Mouse (Mus musculus) lung, embryonic 16.5 days (tissue): Measurements from ENCODE around the gene Ccdc184. TPM values are rescaled to one million over a fixed set of nuclear protein-coding genes. Genes with fewer than 3 reads are reported as not detected.
A peak's percentile ranks its signal among the peaks of the same experiment; 100 is the strongest.

Experiments used
- ATAC-seq: fragments of 200-750 bp; cut with Nextera tagmentation; 2 replicates; pipeline ENCODE4 v1.8.0; 2017; ENCODE audit warnings: low read depth, mild to moderate bottlenecking, moderate library complexity
- H3K27ac ChIP-seq: fragments of 300-500 bp; sonication (generic); 2 replicates; pipeline ENCODE4 v1.5.1; 2014; ENCODE audit warnings: mild to moderate bottlenecking, control low read depth, low read length
- H3K27me3 ChIP-seq: fragments of 300-500 bp; sonication (generic); 2 replicates; pipeline ENCODE4 v1.6.1; 2014; ENCODE audit warnings: low read depth, low read length, mixed read lengths; ENCODE audit not compliant: control insufficient read depth, insufficient read depth
- H3K36me3 ChIP-seq: fragments of 300-500 bp; sonication (generic); 2 replicates; pipeline ENCODE4 v1.6.1; 2014; ENCODE audit warnings: low read length; ENCODE audit not compliant: control insufficient read depth, insufficient read depth
- H3K4me1 ChIP-seq: fragments of 300-500 bp; sonication (generic); replicated peaks from 2 replicates; pipeline ENCODE4 v1.6.1; 2014; ENCODE audit warnings: low read length, mixed read lengths; ENCODE audit not compliant: control insufficient read depth, insufficient read depth
- H3K4me2 ChIP-seq: fragments of 300-500 bp; sonication (generic); 2 replicates; pipeline ENCODE4 v1.6.1; 2014; ENCODE audit warnings: low read depth, low read length, control low read depth
- H3K4me3 ChIP-seq: fragments of 300-500 bp; sonication (generic); 2 replicates; pipeline ENCODE4 v1.5.1; 2014; ENCODE audit warnings: mild to moderate bottlenecking, low read length, control low read depth
- H3K9ac ChIP-seq: fragments of 300-500 bp; sonication (generic); 2 replicates; pipeline ENCODE4 v1.6.1; 2014; ENCODE audit warnings: low read length, control low read depth
- H3K9me3 ChIP-seq: fragments of 300-500 bp; sonication (generic); 2 replicates; pipeline ENCODE4 v1.6.1; 2016; ENCODE audit warnings: low read length; ENCODE audit not compliant: control insufficient read depth
- WGBS: fragments of 180-500 bp; shearing (Covaris S2); extraction: QIAGEN DNeasy Blood & Tissue Kit; methylation state at CpG from one replicate; pipeline ENCODE4 v1.1.7; 2014; 5-methylcytosine and 5-hydroxymethylcytosine counted together
- polyA plus RNA-seq: library from polyadenylated mRNA; unstranded; fragments of >200 nt; fragmentation: Nextera tagmentation; extraction: Ambion mirVana; gene quantifications from 2 replicates; pipeline ENCODE4 v1.2.1, GENCODE M21; 2015

Ccdc184 gene
- polyA plus RNA-seq, 1 experiment from 2014 or later, result 0.24 TPM

GRCm38 (mm10) chr15:98135671-98136070, 31.3 kb upstream of the Ccdc184 start:
- Histone ChIP-seq H3K27ac (no peak overlapping the region), H3K9me3 (no peaks in the 10 kb centered on the region), H3K4me1 (no peaks in the 10 kb centered on the region), H3K27me3 (no peaks in the 10 kb centered on the region), H3K36me3 (peaks cover 26% of the 10 kb centered on the region), H3K4me3 (no peak overlapping the region), H3K9ac (no peak overlapping the region), H3K4me2 (no peak overlapping the region)
- WGBS, result 91% methylated on average over 13 of the region's 13 CpGs
- ATAC-seq, result no peak

- H3K9me3 ChIP-seq, result no peaks in the 10 kb centered on the region
- no peaks in the 10 kb centered on the region for H3K4me1 ChIP-seq
- ATAC-seq, result no peak
- no peak overlapping the region for H3K4me2 ChIP-seq
- peaks cover 33% of the 10 kb centered on the region for H3K36me3 ChIP-seq
- H3K9ac ChIP-seq, result no peak overlapping the region
- no peaks in the 10 kb centered on the region for H3K27me3 ChIP-seq
- no peak overlapping the region for H3K4me3 ChIP-seq
- H3K27ac ChIP-seq, result no peak overlapping the region
- WGBS, result 90% methylated on average over 9 of the region's 9 CpGs
These were observed 30.1 kb upstream of the Ccdc184 start for GRCm38 (mm10) chr15:98136871-98137270.

GRCm38 (mm10) chr15:98139763-98140162, 27.2 kb upstream of the Ccdc184 start:
- ATAC-seq, result no peak
- no peak overlapping the region for H3K9ac ChIP-seq
- no peak overlapping the region for H3K4me2 ChIP-seq
- H3K36me3 ChIP-seq, result peaks cover 31% of the 10 kb centered on the region
- no peaks in the 10 kb centered on the region for H3K9me3 ChIP-seq
- H3K4me1 ChIP-seq, result peaks cover 5% of the 10 kb centered on the region
- no peaks in the 10 kb centered on the region for H3K27me3 ChIP-seq
- H3K27ac ChIP-seq, result no peak overlapping the region
- no peak overlapping the region for H3K4me3 ChIP-seq
- WGBS, result 72% methylated on average over 7 of the region's 7 CpGs

GRCm38 (mm10) chr15:98140809-98141208, 26.1 kb upstream of the Ccdc184 start:
- ATAC-seq, result no peak
- no peak overlapping the region for H3K9ac ChIP-seq
- no peak overlapping the region for H3K4me2 ChIP-seq
- WGBS, result 91% methylated on average over 5 of the region's 5 CpGs
- no peak overlapping the region for H3K27ac ChIP-seq
- H3K27me3 ChIP-seq, result no peaks in the 10 kb centered on the region
- H3K4me1 ChIP-seq, result peaks cover 8% of the 10 kb centered on the region
- peaks cover 20% of the 10 kb centered on the region for H3K36me3 ChIP-seq
- no peaks in the 10 kb centered on the region for H3K9me3 ChIP-seq
- no peak overlapping the region for H3K4me3 ChIP-seq

GRCm38 (mm10) chr15:98142515-98142914, 24.4 kb upstream of the Ccdc184 start:
- Histone ChIP-seq H3K9ac (no peak overlapping the region), H3K9me3 (no peaks in the 10 kb centered on the region), H3K27me3 (no peaks in the 10 kb centered on the region), H3K27ac (no peak overlapping the region), H3K4me1 (peaks cover 8% of the 10 kb centered on the region), H3K4me3 (no peak overlapping the region), H3K4me2 (no peak overlapping the region), H3K36me3 (peaks cover 10% of the 10 kb centered on the region)
- 86% methylated on average over 9 of the region's 10 CpGs for WGBS
- no peak for ATAC-seq

- under 1% methylated on average over 36 of the region's 36 CpGs for WGBS
- Histone ChIP-seq H3K4me3 (peak overlapping the region; percentile 98), H3K27me3 (no peaks in the 10 kb centered on the region), H3K27ac (peak overlapping the region; percentile 47), H3K9me3 (no peaks in the 10 kb centered on the region), H3K9ac (peak overlapping the region; percentile 96), H3K4me1 (peaks cover 8% of the 10 kb centered on the region), H3K4me2 (peak overlapping the region; percentile 78), H3K36me3 (peaks cover 10% of the 10 kb centered on the region)
- peak; percentile 68 for ATAC-seq
These were observed 22.0 kb upstream of the Ccdc184 start for GRCm38 (mm10) chr15:98144861-98145507.

- 1% methylated on average over 38 of the region's 38 CpGs for WGBS
These were observed 21.3 kb upstream of the Ccdc184 start for GRCm38 (mm10) chr15:98145559-98146181.

GRCm38 (mm10) chr15:98148356-98148755, 18.6 kb upstream of the Ccdc184 start:
- ATAC-seq, result no peak
- H3K4me3 ChIP-seq, result no peak overlapping the region
- no peak overlapping the region for H3K4me2 ChIP-seq
- no peaks in the 10 kb centered on the region for H3K36me3 ChIP-seq
- H3K9ac ChIP-seq, result no peak overlapping the region
- H3K9me3 ChIP-seq, result no peaks in the 10 kb centered on the region
- H3K27me3 ChIP-seq, result no peaks in the 10 kb centered on the region; the same call in 1 of the 2 replicates
- H3K4me1 ChIP-seq, result peaks cover 8% of the 10 kb centered on the region
- 64% methylated on average over 3 of the region's 3 CpGs for WGBS
- no peak overlapping the region for H3K27ac ChIP-seq

More at GRCm38 (mm10) chr15:98145559-98146181, 21.3 kb upstream of the Ccdc184 start:
- H3K9me3 ChIP-seq, result no peaks in the 10 kb centered on the region
- H3K27ac ChIP-seq, result peak overlapping the region; percentile 47
- H3K4me3 ChIP-seq, result peak overlapping the region; percentile 98
- H3K9ac ChIP-seq, result peak overlapping the region; percentile 96
- ATAC-seq, result peak; percentile 98
- no peaks in the 10 kb centered on the region for H3K27me3 ChIP-seq
- peaks cover 7% of the 10 kb centered on the region for H3K36me3 ChIP-seq
- peaks cover 8% of the 10 kb centered on the region for H3K4me1 ChIP-seq
- H3K4me2 ChIP-seq, result peak overlapping the region; percentile 78

GRCm38 (mm10) chr15:98149166-98149602, 17.8 kb upstream of the Ccdc184 start:
- no peak overlapping the region for H3K9ac ChIP-seq
- no peak overlapping the region for H3K4me2 ChIP-seq
- H3K4me3 ChIP-seq, result no peak overlapping the region
- WGBS, result 53% methylated on average over 10 of the region's 10 CpGs
- no peaks in the 10 kb centered on the region for H3K9me3 ChIP-seq
- no peaks in the 10 kb centered on the region for H3K36me3 ChIP-seq
- ATAC-seq, result no peak
- H3K4me1 ChIP-seq, result peaks cover 8% of the 10 kb centered on the region
- no peak overlapping the region for H3K27ac ChIP-seq
- H3K27me3 ChIP-seq, result no peaks in the 10 kb centered on the region; the same call in 1 of the 2 replicates
